Mouse (Mus musculus) spleen, postnatal 36 days (tissue): ENCODE results near the gene Gm3373.
"Not testable (repeated sequence)": the region's sequence is repeated elsewhere in the genome, so short reads cannot be mapped to it uniquely, and the experiment has no call there.

Source experiments
- DNase-seq, 2 experiments: peaks; one replicate each; pipeline ENCODE4 v3.0.0; 2022; ENCODE audit warnings: low spot score in 2 of 2, mixed read lengths in 1 of 2

Gene Gm3373

DNA sequence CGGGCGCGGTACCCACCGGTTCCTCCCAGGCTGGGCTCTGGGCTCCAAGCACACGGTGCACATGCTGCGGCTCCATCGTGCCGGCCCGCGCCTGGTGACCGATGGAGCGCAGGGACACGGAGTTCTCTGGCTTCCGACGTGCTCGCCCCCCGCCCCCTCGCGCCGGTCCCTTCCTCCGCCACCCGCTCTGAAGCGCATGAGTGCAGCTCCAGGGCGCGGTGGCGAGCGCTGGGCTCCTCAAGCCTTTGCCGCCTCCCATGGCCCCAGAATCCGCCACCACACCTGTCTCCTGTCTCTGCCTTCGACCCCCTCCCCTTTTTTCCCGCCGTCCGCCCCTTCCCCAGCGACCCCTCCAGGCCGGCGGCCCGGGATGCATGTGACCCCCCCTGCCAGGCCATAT is at the start of gene Gm3373:
Gm3373 (minus strand) TSS at position 101 of the 400 bp plus-strand sequence.
- DNase-seq: not testable (repeated sequence)

DNA sequence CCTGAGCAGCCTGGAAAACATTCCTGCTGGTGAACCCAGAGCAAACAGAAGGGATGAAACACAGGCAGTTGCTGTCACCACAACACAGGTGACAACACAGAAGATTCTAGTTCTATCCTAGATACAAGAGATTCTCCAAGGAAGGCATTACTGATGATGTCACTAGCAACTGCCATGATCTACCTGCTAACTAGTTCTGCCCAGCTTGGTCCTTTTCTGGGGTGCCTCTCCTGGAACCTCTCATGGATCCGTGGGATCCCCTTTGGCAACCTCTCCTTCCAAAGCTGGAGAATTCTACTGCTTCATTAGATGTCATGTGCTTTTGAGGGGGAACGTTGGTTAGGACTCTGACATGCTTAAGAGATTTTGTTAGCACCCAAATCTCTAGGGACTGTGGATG is 54.0 kb downstream of the Gm3373 start, which contains the start of gene Gm9603:
Gm9603 (minus strand) TSS at position 101 of the 400 bp plus-strand sequence.
- DNase-seq: not testable (repeated sequence)
